Mouse (Mus musculus): ENCODE results near the gene Ntmt1. TPM values are rescaled to one million over a fixed set of nuclear protein-coding genes. Genes with fewer than 3 reads are reported as not detected.

Gene Ntmt1
- polyA plus RNA-seq, 1 experiment from 2014 or later: 72.7 TPM

GRCm38 (mm10) chr2:30771368-30771805, 36.2 kb upstream of the Ntmt1 start:
- ATAC-seq (ENCODE audit: extremely low read depth, insufficient number of reproducible peaks, low FRiP score, low TSS enrichment): no peak

GRCm38 (mm10) chr2:30771806-30772460, 35.7 kb upstream of the Ntmt1 start:
- WGBS: 3% methylated on average over 19 of the region's 19 CpGs
- H3K9ac ChIP-seq: peak overlapping the region; percentile 84
- H3K27ac ChIP-seq (replicated peaks): peak overlapping the region; percentile 96
- peak overlapping the region; percentile 97 for H3K4me2 ChIP-seq
- H3K36me3 ChIP-seq: no peaks in the 10 kb centered on the region
- H3K9me3 ChIP-seq: no peaks in the 10 kb centered on the region
- no peaks in the 10 kb centered on the region for H3K27me3 ChIP-seq (replicated peaks)
- ATAC-seq (ENCODE audit: extremely low read depth, insufficient number of reproducible peaks, low FRiP score, low TSS enrichment): peak; percentile 47
- peak overlapping the region; percentile 66 for H3K4me3 ChIP-seq
- peaks cover 52% of the 10 kb centered on the region for H3K4me1 ChIP-seq

More at GRCm38 (mm10) chr2:30771368-30771805, 36.2 kb upstream of the Ntmt1 start:
- H3K4me1 ChIP-seq: peaks cover 52% of the 10 kb centered on the region
- peak overlapping the region; percentile 66 for H3K4me3 ChIP-seq
- H3K9me3 ChIP-seq: no peaks in the 10 kb centered on the region
- H3K27me3 ChIP-seq (replicated peaks): no peaks in the 10 kb centered on the region
- H3K27ac ChIP-seq (replicated peaks): peak overlapping the region; percentile 96
- WGBS: under 1% methylated on average over 51 of the region's 51 CpGs
- H3K9ac ChIP-seq: peak overlapping the region; percentile 84
- H3K36me3 ChIP-seq: no peaks in the 10 kb centered on the region
- peak overlapping the region; percentile 97 for H3K4me2 ChIP-seq

GRCm38 (mm10) chr2:30772581-30773312, 34.9 kb upstream of the Ntmt1 start:
- Histone ChIP-seq H3K4me3 (peak overlapping the region; percentile 13; the same call in 1 of the 2 replicates), H3K36me3 (no peaks in the 10 kb centered on the region)
- WGBS: 34% methylated on average over 15 of the region's 15 CpGs

GRCm38 (mm10) chr2:30773313-30774005, 34.2 kb upstream of the Ntmt1 start:
- Histone ChIP-seq H3K9me3 (no peaks in the 10 kb centered on the region), H3K36me3 (no peaks in the 10 kb centered on the region), H3K4me3 (no peak overlapping the region), H3K4me2 (peak overlapping the region; percentile 97), H3K4me1 (peaks cover 41% of the 10 kb centered on the region), H3K27me3 (replicated peaks) (no peaks in the 10 kb centered on the region), H3K27ac (replicated peaks) (peak overlapping the region; percentile 96), H3K9ac (no peak overlapping the region)
- no peak for ATAC-seq (ENCODE audit: extremely low read depth, insufficient number of reproducible peaks, low FRiP score, low TSS enrichment)
- WGBS: 76% methylated on average over 8 of the region's 8 CpGs

More at GRCm38 (mm10) chr2:30772581-30773312, 34.9 kb upstream of the Ntmt1 start:
- Histone ChIP-seq H3K4me2 (peak overlapping the region; percentile 97), H3K4me1 (peaks cover 49% of the 10 kb centered on the region), H3K9me3 (no peaks in the 10 kb centered on the region), H3K27ac (replicated peaks) (peak overlapping the region; percentile 96), H3K9ac (peak overlapping the region; percentile 84), H3K27me3 (replicated peaks) (no peaks in the 10 kb centered on the region)
- 0 out of 2 replicates have a peak, but pooled peaks have one; percentile 17 for ATAC-seq (ENCODE audit: extremely low read depth, insufficient number of reproducible peaks, low FRiP score, low TSS enrichment)

GRCm38 (mm10) chr2:30775955-30776354, 31.7 kb upstream of the Ntmt1 start:
- no peak overlapping the region for H3K27ac ChIP-seq (replicated peaks)

GRCm38 (mm10) chr2:30777266-30777665, 30.4 kb upstream of the Ntmt1 start:
- Histone ChIP-seq H3K4me3 (no peak overlapping the region), H3K9me3 (no peaks in the 10 kb centered on the region), H3K27me3 (replicated peaks) (no peaks in the 10 kb centered on the region), H3K36me3 (no peaks in the 10 kb centered on the region), H3K4me1 (peaks cover 41% of the 10 kb centered on the region), H3K4me2 (no peak overlapping the region), H3K9ac (no peak overlapping the region), H3K27ac (replicated peaks) (no peak overlapping the region)
- WGBS: 58% methylated on average over 3 of the region's 3 CpGs
- ATAC-seq (ENCODE audit: extremely low read depth, insufficient number of reproducible peaks, low FRiP score, low TSS enrichment): no peak

More at GRCm38 (mm10) chr2:30775955-30776354, 31.7 kb upstream of the Ntmt1 start:
- Histone ChIP-seq H3K27me3 (replicated peaks) (no peaks in the 10 kb centered on the region), H3K9ac (no peak overlapping the region), H3K4me1 (peaks cover 54% of the 10 kb centered on the region), H3K36me3 (no peaks in the 10 kb centered on the region), H3K9me3 (no peaks in the 10 kb centered on the region), H3K4me2 (no peak overlapping the region), H3K4me3 (no peak overlapping the region)
- WGBS: 57% methylated on average over 3 of the region's 3 CpGs
- no peak for ATAC-seq (ENCODE audit: extremely low read depth, insufficient number of reproducible peaks, low FRiP score, low TSS enrichment)

- Histone ChIP-seq H3K4me3 (no peak overlapping the region), H3K9ac (no peak overlapping the region), H3K27me3 (replicated peaks) (no peaks in the 10 kb centered on the region), H3K4me2 (no peak overlapping the region), H3K36me3 (no peaks in the 10 kb centered on the region), H3K4me1 (peaks cover 35% of the 10 kb centered on the region), H3K9me3 (no peaks in the 10 kb centered on the region), H3K27ac (replicated peaks) (no peak overlapping the region)
- ATAC-seq (ENCODE audit: extremely low read depth, insufficient number of reproducible peaks, low FRiP score, low TSS enrichment): no peak
- WGBS: 75% methylated on average over 4 of the region's 4 CpGs
Observed at GRCm38 (mm10) chr2:30778235-30778634, 29.4 kb upstream of the Ntmt1 start.

GRCm38 (mm10) chr2:30779241-30779640, 28.4 kb upstream of the Ntmt1 start:
- Histone ChIP-seq H3K9ac (0 out of 2 replicates have a peak overlapping the region, but pooled peaks have one; percentile 25), H3K4me1 (peaks cover 35% of the 10 kb centered on the region), H3K9me3 (no peaks in the 10 kb centered on the region), H3K4me2 (no peak overlapping the region), H3K4me3 (no peak overlapping the region), H3K27ac (replicated peaks) (peak overlapping the region; percentile 17; the same call in 1 of the 2 replicates), H3K36me3 (no peaks in the 10 kb centered on the region), H3K27me3 (replicated peaks) (no peaks in the 10 kb centered on the region)
- 11% methylated on average over 5 of the region's 5 CpGs for WGBS
- no peak for ATAC-seq (ENCODE audit: extremely low read depth, insufficient number of reproducible peaks, low FRiP score, low TSS enrichment)

GRCm38 (mm10) chr2:30782312-30783290, 25.0 kb upstream of the Ntmt1 start:
- no peaks in the 10 kb centered on the region for H3K9me3 ChIP-seq
- no peaks in the 10 kb centered on the region for H3K27me3 ChIP-seq (replicated peaks)
- peak overlapping the region; percentile 29; the same call in 1 of the 2 replicates for H3K27ac ChIP-seq (replicated peaks)
- H3K4me3 ChIP-seq: peak overlapping the region; percentile 50; the same call in 1 of the 2 replicates
- H3K4me1 ChIP-seq: peaks cover 47% of the 10 kb centered on the region
- no peak for ATAC-seq (ENCODE audit: extremely low read depth, insufficient number of reproducible peaks, low FRiP score, low TSS enrichment)
- 74% methylated on average over 8 of the region's 8 CpGs for WGBS
- H3K9ac ChIP-seq: peak overlapping the region; percentile 82
- H3K4me2 ChIP-seq: peak overlapping the region; percentile 72
- H3K36me3 ChIP-seq: no peaks in the 10 kb centered on the region

- peak overlapping the region; percentile 50 for H3K4me3 ChIP-seq
- H3K36me3 ChIP-seq: no peaks in the 10 kb centered on the region
- WGBS: under 1% methylated on average over 13 of the region's 13 CpGs
Observed at GRCm38 (mm10) chr2:30783346-30783745, 24.3 kb upstream of the Ntmt1 start.

More at GRCm38 (mm10) chr2:30783346-30783745, 24.3 kb upstream of the Ntmt1 start:
- Histone ChIP-seq H3K9ac (peak overlapping the region; percentile 82), H3K9me3 (no peaks in the 10 kb centered on the region), H3K4me2 (peak overlapping the region; percentile 72), H3K4me1 (peaks cover 47% of the 10 kb centered on the region), H3K27me3 (replicated peaks) (no peaks in the 10 kb centered on the region), H3K27ac (replicated peaks) (peak overlapping the region; percentile 89)
- ATAC-seq (ENCODE audit: extremely low read depth, insufficient number of reproducible peaks, low FRiP score, low TSS enrichment): peak; percentile 33; the same call in 1 of the 2 replicates

Data from heart, embryonic 13.5 days (tissue).